Mouse (Mus musculus): ENCODE data around the gene Wdr1. TPM values are rescaled to one million over a fixed set of nuclear protein-coding genes. Genes with fewer than 3 reads are reported as not detected.
A peak's percentile ranks its signal among the peaks of the same experiment; 100 is the strongest.

The Wdr1 gene
- polyA plus RNA-seq, 1 experiment from 2014 or later, result 253 TPM

DNA sequence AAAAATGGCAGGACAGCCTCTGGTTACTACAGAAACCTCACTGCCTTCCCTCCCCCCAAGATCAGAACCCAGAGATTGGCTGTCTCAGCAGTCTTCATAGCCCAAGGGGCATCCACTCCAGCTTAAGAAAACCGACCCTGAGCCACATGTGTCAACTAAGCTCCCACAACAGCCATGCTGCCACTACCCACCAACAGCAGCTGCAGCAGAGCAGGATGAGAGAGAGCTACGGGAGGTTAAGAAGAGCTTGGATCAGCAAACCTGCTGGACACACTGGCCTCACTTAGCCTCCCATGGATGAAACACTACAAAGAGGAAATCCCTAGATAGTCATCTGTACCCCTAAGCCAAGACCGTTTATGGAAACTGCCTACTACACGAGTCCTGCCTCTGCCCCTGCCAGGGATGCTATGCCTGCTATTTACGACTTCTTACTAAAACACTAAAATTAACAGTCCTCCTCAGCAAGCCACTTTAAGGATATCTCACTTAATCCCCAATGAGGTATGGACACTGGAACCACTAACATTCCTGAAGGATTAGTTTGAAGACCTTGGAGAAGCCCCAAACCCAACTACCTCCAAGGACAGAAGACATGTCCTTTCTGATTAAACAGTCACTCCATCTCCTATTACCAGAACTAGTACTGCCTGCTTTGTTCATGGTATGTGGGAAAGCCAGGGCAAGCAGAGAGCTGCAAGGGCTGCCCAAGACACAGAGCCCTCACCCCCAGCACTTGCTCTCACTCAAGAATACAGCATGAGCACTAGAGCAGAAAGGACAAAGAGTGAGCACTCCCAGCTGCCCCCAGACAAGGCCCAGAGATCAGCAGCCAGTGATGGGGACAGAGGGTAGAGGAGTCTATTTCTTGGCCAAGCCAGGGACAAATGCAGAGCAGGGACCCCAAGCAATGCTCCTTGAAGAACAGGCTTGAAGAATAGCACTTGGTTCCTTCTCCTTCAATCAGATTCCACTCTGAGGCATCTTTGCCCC, 18.3 kb downstream of the Wdr1 start:
- H3K27ac ChIP-seq (ENCODE audit: poor library complexity, severe bottlenecking), result 0 out of 2 replicates have a peak overlapping the region, but pooled peaks have one; percentile 1
- no peak for ATAC-seq (ENCODE audit: insufficient number of reproducible peaks, low FRiP score)
- 72% methylated on average over 5 of the region's 5 CpGs for WGBS

DNA sequence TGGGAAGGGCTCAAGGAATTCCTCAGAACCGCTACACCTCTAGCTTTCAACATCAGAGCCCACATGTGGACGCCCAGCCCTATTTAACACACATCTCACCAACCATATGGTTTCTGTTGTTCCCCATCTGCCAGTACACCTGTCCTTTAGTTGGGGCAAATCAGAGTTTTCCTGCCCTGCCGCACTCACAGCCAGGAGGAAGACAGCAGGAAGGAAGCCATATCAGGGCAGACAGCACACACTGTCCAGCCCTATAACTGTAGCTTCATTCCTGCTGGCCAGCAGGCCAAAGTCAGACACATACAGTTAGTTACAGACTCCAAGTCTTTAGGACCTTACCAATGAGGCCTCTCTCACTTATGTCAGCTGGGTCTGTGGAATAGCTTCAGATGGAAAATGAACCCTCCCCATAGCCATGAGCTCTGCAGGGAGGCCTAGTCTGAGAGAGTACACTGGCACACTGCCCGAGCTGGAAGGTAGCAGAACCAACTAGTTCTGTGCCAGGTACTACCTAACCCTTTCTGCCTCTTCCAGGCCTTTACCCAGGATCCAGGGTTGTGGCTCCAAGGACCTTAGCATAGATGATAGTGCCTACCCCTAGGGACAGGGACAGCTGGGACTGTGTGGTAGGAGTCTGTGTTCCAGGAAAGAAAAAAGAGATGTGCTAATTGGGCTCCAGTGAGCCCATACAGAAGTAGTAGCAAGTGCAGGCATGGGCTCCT, 19.4 kb downstream of the Wdr1 start:
- ATAC-seq (ENCODE audit: insufficient number of reproducible peaks, low FRiP score), result no peak
- WGBS, result 86% methylated on average over 4 of the region's 4 CpGs
- H3K4me1 ChIP-seq (replicated peaks), result peaks cover 65% of the 10 kb centered on the region

More for the DNA sequence above, 18.3 kb downstream of the Wdr1 start:
- H3K4me1 ChIP-seq (replicated peaks), result peaks cover 76% of the 10 kb centered on the region
- no peak overlapping the region for H3K4me2 ChIP-seq
- H3K4me3 ChIP-seq, result no peak overlapping the region
- peaks cover 98% of the 10 kb centered on the region for H3K36me3 ChIP-seq
- H3K9me3 ChIP-seq (replicated peaks), result no peaks in the 10 kb centered on the region
- 0 out of 2 replicates have a peak overlapping the region, but pooled peaks have one; percentile 15 for H3K9ac ChIP-seq
- H3K27me3 ChIP-seq (replicated peaks), result no peaks in the 10 kb centered on the region

DNA sequence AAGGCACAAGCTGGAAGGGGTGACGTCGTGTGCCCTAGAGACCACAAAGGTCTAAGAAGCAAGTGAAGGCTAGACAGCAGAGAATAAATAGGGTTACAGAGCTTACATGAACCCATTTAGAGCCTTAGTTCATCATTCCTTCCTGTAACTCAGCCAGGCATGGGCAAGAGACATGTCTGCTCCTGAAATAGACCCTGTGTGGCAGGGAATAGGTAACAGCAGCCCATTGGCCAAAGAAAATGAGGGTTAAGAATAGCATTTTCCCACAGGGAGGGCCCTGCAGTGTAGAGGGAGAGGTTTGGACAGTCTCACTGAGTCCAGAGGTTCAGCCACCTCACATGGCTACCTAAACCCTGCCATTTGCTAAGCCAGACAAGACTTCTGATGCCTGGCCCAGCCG, 21.3 kb downstream of the Wdr1 start:
- 82% methylated on average over 3 of the region's 3 CpGs for WGBS

More for the DNA sequence above, 19.4 kb downstream of the Wdr1 start:
- H3K4me2 ChIP-seq, result no peak overlapping the region
- H3K9me3 ChIP-seq (replicated peaks), result no peaks in the 10 kb centered on the region
- 0 out of 2 replicates have a peak overlapping the region, but pooled peaks have one; percentile 1 for H3K27ac ChIP-seq (ENCODE audit: poor library complexity, severe bottlenecking)
- peaks cover 99% of the 10 kb centered on the region for H3K36me3 ChIP-seq
- H3K9ac ChIP-seq, result 0 out of 2 replicates have a peak overlapping the region, but pooled peaks have one; percentile 10
- no peak overlapping the region for H3K4me3 ChIP-seq
- no peaks in the 10 kb centered on the region for H3K27me3 ChIP-seq (replicated peaks)

DNA sequence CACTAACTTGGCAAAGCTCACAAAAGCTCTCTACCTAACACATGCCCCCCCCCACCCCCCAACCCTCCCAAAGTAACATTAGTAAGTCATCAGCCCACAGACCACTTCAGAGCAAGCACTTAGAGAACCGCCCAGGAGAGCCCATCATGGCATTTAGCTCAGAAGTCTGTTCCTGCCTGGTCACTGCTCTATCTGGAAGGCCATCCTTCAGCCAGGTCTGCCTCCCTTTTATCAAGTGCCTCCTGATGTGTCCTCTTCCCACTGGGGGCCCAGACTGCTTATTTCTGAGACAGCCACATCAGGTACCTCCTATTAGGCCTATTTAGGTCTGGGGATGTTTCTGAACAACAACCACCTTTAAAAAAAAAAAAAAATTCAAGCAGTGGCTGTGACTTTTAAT, 22.1 kb downstream of the Wdr1 start:
- Histone ChIP-seq H3K27me3 (replicated peaks) (no peaks in the 10 kb centered on the region), H3K4me3 (no peak overlapping the region), H3K9me3 (replicated peaks) (no peaks in the 10 kb centered on the region), H3K27ac (ENCODE audit: poor library complexity, severe bottlenecking) (no peak overlapping the region), H3K9ac (no peak overlapping the region), H3K4me2 (no peak overlapping the region), H3K36me3 (peaks cover 99% of the 10 kb centered on the region), H3K4me1 (replicated peaks) (peaks cover 39% of the 10 kb centered on the region)
- 62% methylated on average over 1 of the region's 1 CpGs for WGBS
- no peak for ATAC-seq (ENCODE audit: insufficient number of reproducible peaks, low FRiP score)

More for the DNA sequence above, 21.3 kb downstream of the Wdr1 start:
- H3K9me3 ChIP-seq (replicated peaks), result no peaks in the 10 kb centered on the region
- no peak overlapping the region for H3K4me3 ChIP-seq
- ATAC-seq (ENCODE audit: insufficient number of reproducible peaks, low FRiP score), result no peak
- peaks cover 46% of the 10 kb centered on the region for H3K4me1 ChIP-seq (replicated peaks)
- H3K9ac ChIP-seq, result no peak overlapping the region
- H3K36me3 ChIP-seq, result peaks cover 99% of the 10 kb centered on the region
- H3K4me2 ChIP-seq, result no peak overlapping the region
- H3K27ac ChIP-seq (ENCODE audit: poor library complexity, severe bottlenecking), result 0 out of 2 replicates have a peak overlapping the region, but pooled peaks have one; percentile 0
- H3K27me3 ChIP-seq (replicated peaks), result no peaks in the 10 kb centered on the region

DNA sequence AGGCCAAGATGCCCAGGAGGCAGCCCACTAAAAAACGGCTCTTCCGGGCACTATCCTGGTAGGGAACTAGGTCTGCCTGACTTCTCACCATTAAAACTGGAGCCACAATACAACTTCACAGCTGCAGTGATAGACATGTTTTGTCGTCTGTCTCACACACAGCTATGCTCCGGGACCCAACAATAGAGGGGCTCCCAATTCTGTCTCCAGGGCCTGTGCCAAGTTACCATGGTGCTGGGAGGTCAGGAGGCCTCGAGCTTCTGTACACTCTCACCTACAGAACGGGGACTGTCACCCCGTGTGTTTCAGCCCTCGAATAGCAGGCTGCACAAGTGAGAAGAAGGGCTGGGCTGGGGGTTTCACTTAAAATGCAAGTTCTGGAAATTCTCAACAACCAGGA, 24.5 kb downstream of the Wdr1 start:
- WGBS, result 88% methylated on average over 8 of the region's 8 CpGs
- Histone ChIP-seq H3K27me3 (replicated peaks) (no peaks in the 10 kb centered on the region), H3K36me3 (peaks cover 99% of the 10 kb centered on the region)

DNA sequence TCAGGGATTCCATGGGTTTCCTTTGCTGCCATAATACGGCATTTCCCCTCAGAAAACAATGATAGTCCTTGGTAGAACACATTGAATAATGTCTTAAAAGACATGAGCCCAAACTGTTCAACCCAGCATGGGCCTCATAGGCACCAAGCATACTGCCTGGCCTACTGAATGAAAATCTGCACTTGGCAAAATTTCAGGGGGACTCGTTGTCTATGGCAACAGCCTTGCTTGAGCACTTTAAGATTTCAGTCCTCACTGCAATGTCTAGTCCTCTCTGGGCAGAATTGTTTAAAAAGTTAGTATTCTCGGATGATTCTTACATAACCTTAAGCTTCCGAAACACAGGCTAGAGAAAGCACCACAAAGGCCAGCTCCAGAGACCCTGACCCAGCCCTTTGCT, 25.2 kb downstream of the Wdr1 start:
- 88% methylated on average over 4 of the region's 4 CpGs for WGBS
- ATAC-seq (ENCODE audit: insufficient number of reproducible peaks, low FRiP score), result no peak
- Histone ChIP-seq H3K4me1 (replicated peaks) (peaks cover 14% of the 10 kb centered on the region; the same call in 1 of the 2 replicates), H3K27me3 (replicated peaks) (no peaks in the 10 kb centered on the region), H3K9me3 (replicated peaks) (no peaks in the 10 kb centered on the region), H3K4me2 (no peak overlapping the region), H3K9ac (no peak overlapping the region), H3K36me3 (peaks cover 99% of the 10 kb centered on the region), H3K27ac (ENCODE audit: poor library complexity, severe bottlenecking) (no peak overlapping the region), H3K4me3 (no peak overlapping the region)

More for the DNA sequence above, 24.5 kb downstream of the Wdr1 start:
- peaks cover 16% of the 10 kb centered on the region for H3K4me1 ChIP-seq (replicated peaks)
- H3K9ac ChIP-seq, result no peak overlapping the region
- no peaks in the 10 kb centered on the region for H3K9me3 ChIP-seq (replicated peaks)
- no peak overlapping the region for H3K4me3 ChIP-seq
- ATAC-seq (ENCODE audit: insufficient number of reproducible peaks, low FRiP score), result no peak
- no peak overlapping the region for H3K27ac ChIP-seq (ENCODE audit: poor library complexity, severe bottlenecking)
- no peak overlapping the region for H3K4me2 ChIP-seq

DNA sequence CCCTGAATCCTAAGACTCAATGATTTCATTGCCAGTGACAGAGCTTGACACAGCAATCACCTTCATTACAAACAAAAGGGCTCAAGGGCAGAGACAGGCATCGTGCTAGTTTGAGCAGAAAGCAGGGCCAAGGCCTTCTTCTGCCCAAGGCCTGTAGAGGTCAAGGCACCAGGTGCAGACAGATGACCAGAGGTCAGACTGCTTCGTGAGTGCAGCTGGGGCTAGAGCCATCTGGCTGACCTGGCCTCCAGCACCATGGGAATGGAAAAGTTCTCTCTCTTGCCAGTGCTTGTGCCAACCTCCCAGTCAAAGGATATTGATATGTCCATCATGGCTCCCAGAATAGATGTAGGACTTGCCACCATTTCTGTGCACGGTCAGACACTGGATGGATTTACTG, 26.2 kb downstream of the Wdr1 start:
- Histone ChIP-seq H3K36me3 (peaks cover 99% of the 10 kb centered on the region), H3K4me3 (no peak overlapping the region), H3K4me1 (replicated peaks) (peaks cover 5% of the 10 kb centered on the region; the same call in 1 of the 2 replicates), H3K9me3 (replicated peaks) (no peaks in the 10 kb centered on the region), H3K27ac (ENCODE audit: poor library complexity, severe bottlenecking) (no peak overlapping the region), H3K9ac (no peak overlapping the region), H3K27me3 (replicated peaks) (no peaks in the 10 kb centered on the region), H3K4me2 (no peak overlapping the region)
- ATAC-seq (ENCODE audit: insufficient number of reproducible peaks, low FRiP score), result no peak
- 89% methylated on average over 3 of the region's 3 CpGs for WGBS

DNA sequence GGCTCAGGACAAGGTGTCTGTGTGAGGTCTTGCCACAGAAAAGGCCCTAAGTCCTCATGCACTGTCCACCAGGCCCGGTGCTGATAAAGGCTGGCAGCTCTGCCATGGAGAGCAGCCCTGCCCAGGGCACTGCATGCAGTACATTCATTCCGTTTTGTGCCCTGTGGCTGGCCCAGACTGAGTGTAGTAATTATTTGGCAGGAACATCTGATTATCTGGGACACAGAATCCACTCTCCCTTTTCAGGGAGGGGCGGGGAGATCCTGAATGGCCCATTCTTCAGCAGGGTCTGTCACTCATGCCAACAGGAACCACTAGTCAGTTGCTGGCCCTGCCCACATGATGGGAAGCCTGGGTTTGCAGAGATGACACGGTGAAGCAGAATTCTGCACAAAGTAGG, 30.9 kb downstream of the Wdr1 start:
- Histone ChIP-seq H3K4me2 (no peak overlapping the region), H3K27me3 (replicated peaks) (no peaks in the 10 kb centered on the region), H3K27ac (ENCODE audit: poor library complexity, severe bottlenecking) (no peak overlapping the region), H3K9ac (no peak overlapping the region), H3K36me3 (peaks cover 98% of the 10 kb centered on the region), H3K9me3 (replicated peaks) (no peaks in the 10 kb centered on the region), H3K4me3 (no peak overlapping the region), H3K4me1 (replicated peaks) (0 out of 2 replicates have a peak, but pooled peaks cover 2% of the 10 kb centered on the region)
- 90% methylated on average over 4 of the region's 4 CpGs for WGBS
- ATAC-seq (ENCODE audit: insufficient number of reproducible peaks, low FRiP score), result no peak

DNA sequence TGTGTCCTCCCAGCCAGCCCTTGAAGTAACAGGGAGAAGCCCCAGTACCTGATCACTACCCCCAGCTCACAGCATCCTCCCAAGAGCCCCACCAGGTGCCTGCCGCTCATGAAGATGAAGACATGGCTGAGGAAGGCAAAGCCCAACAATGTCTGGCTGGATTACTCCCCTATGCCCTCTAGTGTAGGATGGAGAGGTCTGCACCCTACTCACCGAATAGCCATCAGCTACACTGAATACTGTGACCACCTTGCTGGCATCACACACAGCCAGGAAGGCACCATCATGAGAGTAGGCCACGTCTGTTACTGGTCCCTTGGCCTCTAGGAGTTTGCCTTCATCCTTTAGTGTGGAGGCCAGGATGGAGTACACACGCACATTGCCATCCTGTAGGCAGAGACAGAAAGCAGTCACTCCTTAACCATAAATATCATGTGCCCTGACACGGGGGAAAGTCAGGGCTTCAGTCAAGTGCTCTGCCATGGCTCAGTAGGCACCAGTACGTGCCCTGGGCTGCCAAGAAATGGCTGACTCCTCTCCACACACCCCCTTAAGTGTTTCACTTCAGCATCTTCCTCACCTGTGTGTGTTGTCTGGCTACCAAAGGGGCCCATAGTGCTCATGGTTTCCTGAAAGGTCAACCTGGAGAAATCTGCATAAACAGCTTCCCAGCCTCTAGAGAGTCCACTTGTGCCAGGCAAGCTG, 33.1 kb downstream of the Wdr1 start:
- ATAC-seq (ENCODE audit: insufficient number of reproducible peaks, low FRiP score), result no peak

DNA sequence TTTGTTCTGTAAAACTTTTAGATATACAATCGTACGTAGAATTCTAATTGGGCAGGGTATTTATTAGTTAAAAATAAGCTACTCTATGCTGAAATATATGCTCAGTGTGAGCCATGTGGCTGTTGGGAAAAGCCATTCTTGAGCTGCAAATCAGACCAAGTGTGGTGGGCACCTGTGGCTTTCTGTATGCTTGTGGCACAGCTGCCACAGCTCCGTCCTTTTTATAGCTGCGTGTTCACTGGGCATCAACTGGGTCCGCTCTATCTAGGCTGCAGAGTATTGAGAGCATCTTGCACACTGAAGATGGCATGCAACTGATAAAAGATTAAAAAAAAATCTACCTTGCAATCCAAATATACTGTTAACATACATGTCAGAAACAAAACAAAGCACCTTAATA, 40.0 kb downstream of the Wdr1 start:
- H3K9ac ChIP-seq, result no peak overlapping the region
- no peaks in the 10 kb centered on the region for H3K4me1 ChIP-seq (replicated peaks)
- 89% methylated on average over 5 of the region's 5 CpGs for WGBS
- H3K9me3 ChIP-seq (replicated peaks), result no peaks in the 10 kb centered on the region
- no peak for ATAC-seq (ENCODE audit: insufficient number of reproducible peaks, low FRiP score)
- H3K27ac ChIP-seq (ENCODE audit: poor library complexity, severe bottlenecking), result no peak overlapping the region
- H3K4me2 ChIP-seq, result no peak overlapping the region
- no peak overlapping the region for H3K4me3 ChIP-seq
- H3K27me3 ChIP-seq (replicated peaks), result no peaks in the 10 kb centered on the region
- H3K36me3 ChIP-seq, result peaks cover 55% of the 10 kb centered on the region

More for the DNA sequence above, 33.1 kb downstream of the Wdr1 start:
- H3K4me2 ChIP-seq, result no peak overlapping the region
- H3K9me3 ChIP-seq (replicated peaks), result no peaks in the 10 kb centered on the region
- peaks cover 98% of the 10 kb centered on the region for H3K36me3 ChIP-seq
- no peak overlapping the region for H3K4me3 ChIP-seq
- H3K4me1 ChIP-seq (replicated peaks), result 0 out of 2 replicates have a peak, but pooled peaks cover 2% of the 10 kb centered on the region
- H3K9ac ChIP-seq, result no peak overlapping the region
- WGBS, result 78% methylated on average over 6 of the region's 6 CpGs
- H3K27me3 ChIP-seq (replicated peaks), result no peaks in the 10 kb centered on the region
- no peak overlapping the region for H3K27ac ChIP-seq (ENCODE audit: poor library complexity, severe bottlenecking)
